8 mouse cellular contexts compared by ENCODE assay signal in the genomic region with DNA sequence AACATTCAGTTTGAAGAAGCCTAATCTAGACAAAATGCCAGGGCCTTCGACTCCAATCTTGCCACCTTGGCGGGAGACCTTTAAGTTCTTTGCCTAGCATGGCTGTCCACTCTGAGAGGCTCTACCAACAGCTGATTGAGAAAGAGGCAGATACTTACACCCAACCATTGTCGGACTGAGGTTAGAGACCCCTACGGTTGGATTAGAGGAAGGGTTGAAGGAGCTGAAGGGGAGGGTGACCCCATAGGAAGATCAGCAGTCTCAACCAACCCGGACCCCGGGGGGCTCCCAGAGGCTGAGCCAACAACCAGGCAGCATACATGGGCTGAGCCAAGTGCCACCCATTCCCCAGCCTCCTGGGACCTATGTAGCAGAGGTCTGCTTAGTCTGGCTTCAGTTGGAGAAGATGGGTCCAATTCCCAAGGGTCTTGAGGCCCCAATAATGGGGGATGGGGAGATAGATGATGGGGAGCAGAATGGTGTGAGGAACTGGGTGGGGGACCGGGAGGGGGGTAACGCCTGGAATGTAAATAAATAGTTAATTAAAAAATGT. TPM values are rescaled to one million over a fixed set of nuclear protein-coding genes. Genes with fewer than 3 reads are reported as not detected.
A peak's percentile ranks its signal among the peaks of the same experiment; 100 is the strongest.
DNase-seq lines count a peak whose midpoint lies in the region; ATAC-seq and TF ChIP-seq lines count a peak whose summit lies in the region.

No protein-coding gene starts in this region.

- TF ChIP-seq POLR2A in liver, adult 2 months (IDR thresholded peaks at IDR 0.05; ENCODE audit: extremely low read depth, insufficient read depth, low read length), result no peak
- no peak for TF ChIP-seq POLR2A in myocyte (IDR thresholded peaks at IDR 0.05; ENCODE audit: insufficient read length, low read depth)

- H3K9ac ChIP-seq in liver, adult 2 months (ENCODE audit: low read depth, low read length), result peak overlapping the region; percentile 16; the same call in 1 of the 2 replicates
- peak overlapping the region; percentile 30; the same call in 1 of the 2 replicates for H3K9ac ChIP-seq in forebrain, embryonic 13.5 days
- H3K9ac ChIP-seq in kidney, embryonic 16.5 days (replicated peaks; ENCODE audit: low read length), result peak overlapping the region; percentile 81

- H3K79me2 ChIP-seq in liver, adult 2 months (ENCODE audit: control insufficient read depth, insufficient read depth, low read length), result peaks cover 13% of the 10 kb centered on the region; the same call in 1 of the 2 replicates
- peaks cover 45% of the 10 kb centered on the region for H3K79me2 ChIP-seq in myocyte (ENCODE audit: control insufficient read depth, insufficient read depth)

- H3K4me1 ChIP-seq in liver, adult 2 months (ENCODE audit: control insufficient read depth, insufficient read depth, low read length), result peaks cover 6% of the 10 kb centered on the region; the same call in 1 of the 2 replicates
- H3K4me1 ChIP-seq in brown adipose tissue, adult 24 weeks (ENCODE audit: control insufficient read depth, insufficient read depth, insufficient read length, low read length), result peaks cover 5% of the 10 kb centered on the region
- peaks cover 18% of the 10 kb centered on the region for H3K4me1 ChIP-seq in forebrain, embryonic 13.5 days
- H3K4me1 ChIP-seq in kidney, embryonic 16.5 days (ENCODE audit: insufficient read depth, low read length), result peaks cover 10% of the 10 kb centered on the region; the same call in 1 of the 2 replicates

- H3K9me3 ChIP-seq in forebrain, embryonic 13.5 days (replicated peaks), result no peaks in the 10 kb centered on the region
- H3K9me3 ChIP-seq in kidney, embryonic 16.5 days (ENCODE audit: low read length), result no peaks in the 10 kb centered on the region

- H3K4me3 ChIP-seq in liver, adult 2 months (ENCODE audit: insufficient read depth, low read depth, low read length), result peak overlapping the region; percentile 70; the same call in 1 of the 2 replicates
- H3K4me3 ChIP-seq in brown adipose tissue, adult 24 weeks (ENCODE audit: insufficient read depth, low read depth, low read length), result peak overlapping the region; percentile 97
- H3K4me3 ChIP-seq in forebrain, embryonic 13.5 days, result peak overlapping the region; percentile 67
- peak overlapping the region; percentile 63 for H3K4me3 ChIP-seq in kidney, embryonic 16.5 days (ENCODE audit: low read length)
- peak overlapping the region; percentile 94 for H3K4me3 ChIP-seq in myocyte

- no peaks in the 10 kb centered on the region for H3K27me3 ChIP-seq in liver, adult 2 months (ENCODE audit: control insufficient read depth, insufficient read depth, low read length)
- H3K27me3 ChIP-seq in forebrain, embryonic 13.5 days, result no peaks in the 10 kb centered on the region
- no peaks in the 10 kb centered on the region for H3K27me3 ChIP-seq in kidney, embryonic 16.5 days (ENCODE audit: insufficient read depth, low read length)
- H3K27me3 ChIP-seq in myocyte (ENCODE audit: control insufficient read depth, insufficient read depth, insufficient read length), result no peaks in the 10 kb centered on the region

- H3K27ac ChIP-seq in liver, adult 2 months (replicated peaks; ENCODE audit: insufficient read depth, low read depth, low read length), result no peak overlapping the region
- H3K27ac ChIP-seq in brown adipose tissue, adult 24 weeks (replicated peaks; ENCODE audit: low read depth, low read length), result no peak overlapping the region
- H3K27ac ChIP-seq in forebrain, embryonic 13.5 days, result no peak overlapping the region
- no peak overlapping the region for H3K27ac ChIP-seq in kidney, embryonic 16.5 days (ENCODE audit: low read length)

- ATAC-seq in forebrain, embryonic 13.5 days, result peak; percentile 75
- ATAC-seq in kidney, embryonic 16.5 days (ENCODE audit: low FRiP score, low TSS enrichment), result peak; percentile 79

- DNase-seq in liver, adult 2 months (ENCODE audit: extremely low read depth, low read depth, low spot score), result no peak
- no peak for DNase-seq in liver
- no peak for DNase-seq in T-cell, adult 2 months (ENCODE audit: low spot score)
- DNase-seq in ovary, adult 18-20 months (ENCODE audit: low spot score), result no peak

- peak overlapping the region; percentile 74 for H3K4me2 ChIP-seq in forebrain, embryonic 13.5 days
- H3K4me2 ChIP-seq in kidney, embryonic 16.5 days (replicated peaks; ENCODE audit: low read depth, low read length), result peak overlapping the region; percentile 77
- peak overlapping the region; percentile 93 for H3K4me2 ChIP-seq in myocyte (ENCODE audit: low read depth)

- WGBS in liver, adult 2 months, result 54% methylated on average over 8 of the region's 8 CpGs
- WGBS in forebrain, embryonic 13.5 days, result 54% methylated on average over 8 of the region's 8 CpGs
- 60% methylated on average over 8 of the region's 8 CpGs for WGBS in kidney, embryonic 16.5 days

- TF ChIP-seq CTCF in liver, adult 2 months (IDR thresholded peaks at IDR 0.05; ENCODE audit: low read depth, low read length), result no peak

- H3K36me3 ChIP-seq in liver, adult 2 months (ENCODE audit: control insufficient read depth, insufficient read depth, low read length), result no peaks in the 10 kb centered on the region
- no peaks in the 10 kb centered on the region for H3K36me3 ChIP-seq in forebrain, embryonic 13.5 days (ENCODE audit: poor library complexity, severe bottlenecking)
- no peaks in the 10 kb centered on the region for H3K36me3 ChIP-seq in kidney, embryonic 16.5 days (ENCODE audit: insufficient read depth, low read length)
- H3K36me3 ChIP-seq in myocyte (ENCODE audit: control insufficient read depth, insufficient read depth), result no peaks in the 10 kb centered on the region

- H3ac ChIP-seq in myocyte (ENCODE audit: control insufficient read depth, insufficient read length), result peak overlapping the region; percentile 53

TF ChIP-seq in myocyte, 11 proteins besides CTCF, POLR2A, EP300 and RAD21:
- no peak for TF ChIP-seq POLR2AphosphoS2 (IDR thresholded peaks at IDR 0.05; ENCODE audit: insufficient read length, low read depth)
- no peak for TF ChIP-seq MYOG (IDR thresholded peaks at IDR 0.05; ENCODE audit: control insufficient read depth in 1 of 3, insufficient read depth in 1 of 3, insufficient read length in 2 of 3, low read depth in 2 of 3)
- no peak for TF ChIP-seq TCF3 (IDR thresholded peaks at IDR 0.05; ENCODE audit: insufficient read length, low read depth)
- no peak for TF ChIP-seq E2F4 (IDR thresholded peaks at IDR 0.05; ENCODE audit: insufficient read depth)
- TF ChIP-seq USF1 (IDR thresholded peaks at IDR 0.05; ENCODE audit: low read depth), result no peak
- TF ChIP-seq MAX (IDR thresholded peaks at IDR 0.05; ENCODE audit: low read depth), result no peak
- TF ChIP-seq MYOD1 (IDR thresholded peaks at IDR 0.05; ENCODE audit: control insufficient read depth in 1 of 3, insufficient read length in 2 of 3, low read depth in 2 of 3), result no peak
- TF ChIP-seq REST (IDR thresholded peaks at IDR 0.05; ENCODE audit: insufficient read depth, insufficient read length), result no peak
- TF ChIP-seq SRF (IDR thresholded peaks at IDR 0.05; ENCODE audit: control insufficient read depth, insufficient read length, low read depth), result no peak
- no peak for TF ChIP-seq TCF12 (IDR thresholded peaks at IDR 0.05; ENCODE audit: insufficient read depth, poor library complexity, severe bottlenecking)
- TF ChIP-seq CEBPB (IDR thresholded peaks at IDR 0.05; ENCODE audit: insufficient read depth, poor library complexity, severe bottlenecking), result no peak

RNA-seq across cellular contexts. Expression of gene C1d, which starts 0.5 kb away (rescaled TPM):
- total RNA-seq in liver, adult 2 months (2014; rRNA removed), result 48.3 and 53.2 TPM in 2 replicates
- polyA plus RNA-seq in liver, adult 2 months (2012; rRNA removed), result 23.4 and 38.9 TPM in 2 replicates
- 67.0 and 144 TPM in 2 replicates for polyA plus RNA-seq in brown adipose tissue, adult 24 weeks (2012; ENCODE audit: insufficient read depth, insufficient read length, missing spikeins)
- polyA plus RNA-seq in forebrain, embryonic 13.5 days (2015; fragmentation: Nextera tagmentation; extraction: Ambion mirVana), result 101 and 111 TPM in 2 replicates
- 90.2 and 98.0 TPM in 2 replicates for polyA plus RNA-seq in kidney, embryonic 16.5 days (2015; fragmentation: Nextera tagmentation; extraction: Ambion mirVana)
- polyA plus RNA-seq in myocyte (2012; fragmentation: generic; extraction: Trizol), result 18.6 TPM

RNA-seq across cellular contexts. Expression of gene Pno1, which starts 45.5 kb away (rescaled TPM):
- total RNA-seq in liver, adult 2 months (2014; rRNA removed), result 26.8 and 30.7 TPM in 2 replicates
- polyA plus RNA-seq in liver, adult 2 months (2012; rRNA removed), result 4.0 and 4.1 TPM in 2 replicates
- polyA plus RNA-seq in brown adipose tissue, adult 24 weeks (2012; ENCODE audit: insufficient read depth, insufficient read length, missing spikeins), result 56.6 and 63.8 TPM in 2 replicates
- polyA plus RNA-seq in forebrain, embryonic 13.5 days (2015; fragmentation: Nextera tagmentation; extraction: Ambion mirVana), result 53.9 and 56.6 TPM in 2 replicates
- 65.7 and 68.4 TPM in 2 replicates for polyA plus RNA-seq in kidney, embryonic 16.5 days (2015; fragmentation: Nextera tagmentation; extraction: Ambion mirVana)
- 35.7 TPM for polyA plus RNA-seq in myocyte (2012; fragmentation: generic; extraction: Trizol)

Comparison
In these comparisons a context has a peak if more than half of its experiments do, and no peak if none do; other contexts are left out.
1. H3K9ac ChIP-seq: peak in every context shown above with its lines; median percentile 81 in kidney, embryonic 16.5 days; 30 in forebrain, embryonic 13.5 days; 16 in liver, adult 2 months.